Mouse (Mus musculus) forebrain, embryonic 11.5 days (tissue): ENCODE measurements around the gene Hal. TPM values are rescaled to one million over a fixed set of nuclear protein-coding genes. Genes with fewer than 3 reads are reported as not detected.
"Not testable (repeated sequence)": the region's sequence is repeated elsewhere in the genome, so short reads cannot be mapped to it uniquely, and the experiment has no call there.

Source experiments
- ATAC-seq: fragments of 200-750 bp; cut with Nextera tagmentation; replicated peaks from 2 replicates; pipeline ENCODE4 v1.8.0; 2017; ENCODE audit warnings: moderate TSS enrichment; ENCODE audit not compliant: low FRiP score
- DNase-seq: peaks from one replicate; pipeline ENCODE4 v3.0.0-alpha.2; 2017; ENCODE audit warnings: low spot score
- H3K27ac ChIP-seq: fragments of 300-500 bp; sonication (generic); 2 replicates; pipeline ENCODE4 v1.5.1; 2014; ENCODE audit warnings: low read depth, low read length
- H3K27me3 ChIP-seq: fragments of 300-500 bp; sonication (generic); 2 replicates; pipeline ENCODE4 v1.6.1; 2014; ENCODE audit warnings: mild to moderate bottlenecking, low read length, mixed read lengths; ENCODE audit not compliant: control insufficient read depth, insufficient read depth
- H3K36me3 ChIP-seq: fragments of 300-500 bp; sonication (generic); 2 replicates; pipeline ENCODE4 v1.6.1; 2014; ENCODE audit warnings: mild to moderate bottlenecking, low read length, moderate library complexity, mixed read lengths; ENCODE audit not compliant: control insufficient read depth, insufficient read depth
- H3K4me1 ChIP-seq: fragments of 300-500 bp; sonication (generic); replicated peaks from 2 replicates; pipeline ENCODE4 v1.6.1; 2014; ENCODE audit warnings: low read length, mixed read lengths; ENCODE audit not compliant: control insufficient read depth, insufficient read depth
- H3K4me2 ChIP-seq: fragments of 300-500 bp; sonication (generic); 2 replicates; pipeline ENCODE4 v1.6.1; 2014; ENCODE audit warnings: low read depth, mild to moderate bottlenecking, low read length, moderate library complexity, mixed read lengths; ENCODE audit not compliant: severe bottlenecking
- H3K4me3 ChIP-seq: fragments of 300-500 bp; sonication (generic); 2 replicates; pipeline ENCODE4 v1.5.1; 2014; ENCODE audit warnings: low read depth, low read length
- H3K9ac ChIP-seq: fragments of 300-500 bp; sonication (generic); 2 replicates; pipeline ENCODE4 v1.6.1; 2014; ENCODE audit warnings: low read length
- H3K9me3 ChIP-seq: fragments of 300-500 bp; sonication (generic); 2 replicates; pipeline ENCODE4 v1.6.1; 2016; ENCODE audit warnings: low read length, mixed read lengths; ENCODE audit not compliant: control insufficient read depth
- WGBS: fragments of 180-500 bp; shearing (Covaris S2); extraction: QIAGEN DNeasy Blood & Tissue Kit; methylation state at CpG from one replicate; pipeline ENCODE4 v1.1.7; 2014; 5-methylcytosine and 5-hydroxymethylcytosine counted together
- polyA plus RNA-seq: library from polyadenylated mRNA; unstranded; fragments of >200 nt; fragmentation: Nextera tagmentation; extraction: Ambion mirVana; gene quantifications from 2 replicates; pipeline ENCODE4 v1.2.1, GENCODE M21; 2014

The Hal gene
- polyA plus RNA-seq, 1 experiment from 2014 or later: not detected

GRCm38 (mm10) chr10:93541585-93541984 is 53.0 kb downstream of the Hal start:
- DNase-seq: no peak
- H3K27me3 ChIP-seq: no peaks in the 10 kb centered on the region; the same call in 1 of the 2 replicates
- H3K4me2 ChIP-seq: no peak overlapping the region
- no peak for ATAC-seq
- no peaks in the 10 kb centered on the region for H3K36me3 ChIP-seq
- no peak overlapping the region for H3K4me3 ChIP-seq
- H3K4me1 ChIP-seq: no peaks in the 10 kb centered on the region; the same call in 1 of the 2 replicates
- no peak overlapping the region for H3K27ac ChIP-seq
- WGBS: 83% methylated on average over 1 of the region's 1 CpGs
- no peaks in the 10 kb centered on the region for H3K9me3 ChIP-seq
- no peak overlapping the region for H3K9ac ChIP-seq

- Histone ChIP-seq H3K27ac (no peak overlapping the region), H3K4me2 (no peak overlapping the region), H3K4me3 (no peak overlapping the region), H3K9ac (no peak overlapping the region), H3K9me3 (no peaks in the 10 kb centered on the region), H3K27me3 (no peaks in the 10 kb centered on the region; the same call in 1 of the 2 replicates), H3K36me3 (no peaks in the 10 kb centered on the region), H3K4me1 (no peaks in the 10 kb centered on the region; the same call in 1 of the 2 replicates)
- WGBS: 32% methylated on average over 4 of the region's 4 CpGs
- no peak for ATAC-seq
- no peak for DNase-seq
Observed at GRCm38 (mm10) chr10:93542356-93542755, 53.8 kb downstream of the Hal start.

GRCm38 (mm10) chr10:93543176-93543575 is 54.6 kb downstream of the Hal start:
- Histone ChIP-seq H3K4me2 (no peak overlapping the region), H3K9me3 (no peaks in the 10 kb centered on the region), H3K27ac (no peak overlapping the region), H3K9ac (no peak overlapping the region), H3K4me1 (no peaks in the 10 kb centered on the region; the same call in 1 of the 2 replicates), H3K36me3 (no peaks in the 10 kb centered on the region), H3K27me3 (no peaks in the 10 kb centered on the region; the same call in 1 of the 2 replicates), H3K4me3 (no peak overlapping the region)
- ATAC-seq (no peak), DNase-seq (no peak)
- WGBS: 58% methylated on average over 6 of the region's 6 CpGs

- no peaks in the 10 kb centered on the region for H3K9me3 ChIP-seq
- WGBS: 81% methylated on average over 5 of the region's 5 CpGs
Observed at GRCm38 (mm10) chr10:93544172-93544571, 55.6 kb downstream of the Hal start.

GRCm38 (mm10) chr10:93547741-93548270 is 59.2 kb downstream of the Hal start:
- ATAC-seq (peak; percentile 36; the same call in 1 of the 2 replicates), DNase-seq (no peak)
- no peak overlapping the region for H3K9ac ChIP-seq
- H3K9me3 ChIP-seq: no peaks in the 10 kb centered on the region
- no peaks in the 10 kb centered on the region for H3K4me1 ChIP-seq
- no peak overlapping the region for H3K4me3 ChIP-seq
- H3K27me3 ChIP-seq: no peaks in the 10 kb centered on the region
- WGBS: 96% methylated on average over 4 of the region's 4 CpGs
- H3K4me2 ChIP-seq: no peak overlapping the region
- H3K27ac ChIP-seq: no peak overlapping the region
- H3K36me3 ChIP-seq: no peaks in the 10 kb centered on the region

More at GRCm38 (mm10) chr10:93544172-93544571, 55.6 kb downstream of the Hal start:
- H3K4me3 ChIP-seq: no peak overlapping the region
- H3K27ac ChIP-seq: no peak overlapping the region
- ATAC-seq (no peak), DNase-seq (no peak)
- no peaks in the 10 kb centered on the region; the same call in 1 of the 2 replicates for H3K4me1 ChIP-seq
- no peaks in the 10 kb centered on the region for H3K36me3 ChIP-seq
- no peaks in the 10 kb centered on the region for H3K27me3 ChIP-seq
- no peak overlapping the region for H3K4me2 ChIP-seq
- no peak overlapping the region for H3K9ac ChIP-seq

GRCm38 (mm10) chr10:93548991-93549390 is 60.4 kb downstream of the Hal start:
- H3K36me3 ChIP-seq: no peaks in the 10 kb centered on the region
- H3K9me3 ChIP-seq: no peaks in the 10 kb centered on the region
- peak; percentile 71; the same call in 1 of the 2 replicates for ATAC-seq
- no peaks in the 10 kb centered on the region for H3K27me3 ChIP-seq
- no peak overlapping the region for H3K27ac ChIP-seq
- H3K4me2 ChIP-seq: no peak overlapping the region
- peak; percentile 87 for DNase-seq
- H3K4me1 ChIP-seq: no peaks in the 10 kb centered on the region
- H3K4me3 ChIP-seq: no peak overlapping the region
- WGBS: 18% methylated on average over 7 of the region's 7 CpGs
- no peak overlapping the region for H3K9ac ChIP-seq

GRCm38 (mm10) chr10:93549821-93550220 is 61.3 kb downstream of the Hal start:
- Histone ChIP-seq H3K27me3 (no peaks in the 10 kb centered on the region), H3K4me3 (no peak overlapping the region), H3K36me3 (no peaks in the 10 kb centered on the region), H3K4me2 (no peak overlapping the region), H3K4me1 (no peaks in the 10 kb centered on the region), H3K27ac (no peak overlapping the region), H3K9ac (no peak overlapping the region), H3K9me3 (no peaks in the 10 kb centered on the region)
- DNase-seq: no peak
- no peak for ATAC-seq
- WGBS: 84% methylated on average over 10 of the region's 10 CpGs

- Histone ChIP-seq H3K36me3 (no peaks in the 10 kb centered on the region), H3K4me1 (no peaks in the 10 kb centered on the region), H3K9me3 (no peaks in the 10 kb centered on the region), H3K27me3 (no peaks in the 10 kb centered on the region), H3K4me3 (no peak overlapping the region), H3K4me2 (no peak overlapping the region), H3K9ac (no peak overlapping the region), H3K27ac (no peak overlapping the region)
- DNase-seq (no peak), ATAC-seq (no peak)
- 88% methylated on average over 8 of the region's 8 CpGs for WGBS
Observed at GRCm38 (mm10) chr10:93552596-93552995, 64.0 kb downstream of the Hal start.

- not testable (repeated sequence) for ATAC-seq, H3K36me3 ChIP-seq, H3K27me3 ChIP-seq, H3K4me1 ChIP-seq, H3K27ac ChIP-seq, H3K4me3 ChIP-seq, H3K9me3 ChIP-seq, H3K4me2 ChIP-seq, H3K9ac ChIP-seq, DNase-seq
- WGBS: 76% methylated on average over 2 of the region's 2 CpGs
Observed at GRCm38 (mm10) chr10:93557971-93558370, 69.4 kb downstream of the Hal start.
